Mouse (Mus musculus): ENCODE results near the gene Rufy4. TPM values are rescaled to one million over a fixed set of nuclear protein-coding genes. Genes with fewer than 3 reads are reported as not detected.

The Rufy4 gene
- total RNA-seq, 2 experiments from 2014 or later = 0.19 TPM; not detected in 1

GRCm38 (mm10) chr1:74092242-74092641 lies 33.1 kb upstream of the Rufy4 start:
- no peak for DNase-seq (ENCODE audit: extremely low spot score in 1 of 2, low spot score in 2 of 2)
- no peak overlapping the region for H3K4me3 ChIP-seq
- intact Hi-C loops (cut with DNase I) = no loop called here
- no peak for TF ChIP-seq CTCF (IDR thresholded peaks at IDR 0.05)
- no peak overlapping the region for H3K27ac ChIP-seq

GRCm38 (mm10) chr1:74093447-74093846 lies 31.9 kb upstream of the Rufy4 start:
- no peak for TF ChIP-seq CTCF (IDR thresholded peaks at IDR 0.05)
- Histone ChIP-seq H3K27ac (no peak overlapping the region), H3K4me3 (no peak overlapping the region)
- intact Hi-C loops (cut with DNase I) = no loop called here
- DNase-seq (ENCODE audit: extremely low spot score in 1 of 2, low spot score in 2 of 2) = no peak

GRCm38 (mm10) chr1:74094497-74095270 lies 30.7 kb upstream of the Rufy4 start:
- no peak for TF ChIP-seq CTCF (IDR thresholded peaks at IDR 0.05)
- peak in 1 of 2 experiments; percentile 36 for DNase-seq (ENCODE audit: extremely low spot score in 1 of 2, low spot score in 2 of 2)
- intact Hi-C loops (cut with DNase I) = no loop called here
- Histone ChIP-seq H3K4me3 (no peak overlapping the region), H3K27ac (no peak overlapping the region)

GRCm38 (mm10) chr1:74095296-74095695 lies 30.0 kb upstream of the Rufy4 start:
- Histone ChIP-seq H3K27ac (no peak overlapping the region), H3K4me3 (no peak overlapping the region)
- no peak for DNase-seq (ENCODE audit: extremely low spot score in 1 of 2, low spot score in 2 of 2)
- intact Hi-C loops (cut with DNase I) = no loop called here
- no peak for TF ChIP-seq CTCF (IDR thresholded peaks at IDR 0.05)

GRCm38 (mm10) chr1:74095728-74096127 lies 29.6 kb upstream of the Rufy4 start:
- intact Hi-C loops (cut with DNase I) = no loop called here
- Histone ChIP-seq H3K27ac (no peak overlapping the region), H3K4me3 (no peak overlapping the region)
- DNase-seq (ENCODE audit: extremely low spot score in 1 of 2, low spot score in 2 of 2) = no peak
- TF ChIP-seq CTCF (IDR thresholded peaks at IDR 0.05) = no peak

- H3K4me3 ChIP-seq = peak overlapping the region; percentile 53
- peak; percentile 30 for TF ChIP-seq CTCF (IDR thresholded peaks at IDR 0.05)
- intact Hi-C loops (cut with DNase I) = no loop called here
- DNase-seq (ENCODE audit: extremely low spot score in 1 of 2, low spot score in 2 of 2) = peak; percentile 47 to 48
- no peak overlapping the region for H3K27ac ChIP-seq
These were observed 27.0 kb upstream of the Rufy4 start for GRCm38 (mm10) chr1:74098004-74099000.

- no peak overlapping the region for H3K27ac ChIP-seq
These were observed 26.3 kb upstream of the Rufy4 start for GRCm38 (mm10) chr1:74099001-74099435.

GRCm38 (mm10) chr1:74103654-74104353 lies 21.5 kb upstream of the Rufy4 start:
- H3K4me3 ChIP-seq = no peak overlapping the region
- intact Hi-C loops (cut with DNase I) = no loop called here
- H3K27ac ChIP-seq = no peak overlapping the region
- no peak for DNase-seq (ENCODE audit: extremely low spot score in 1 of 2, low spot score in 2 of 2)
- no peak for TF ChIP-seq CTCF (IDR thresholded peaks at IDR 0.05)

More at GRCm38 (mm10) chr1:74099001-74099435, 26.3 kb upstream of the Rufy4 start:
- H3K4me3 ChIP-seq = peak overlapping the region; percentile 53; the same call in 1 of the 2 replicates
- no peak for TF ChIP-seq CTCF (IDR thresholded peaks at IDR 0.05)
- no peak for DNase-seq (ENCODE audit: extremely low spot score in 1 of 2, low spot score in 2 of 2)
- intact Hi-C loops (cut with DNase I) = no loop called here

GRCm38 (mm10) chr1:74105660-74106059 lies 19.7 kb upstream of the Rufy4 start:
- H3K4me3 ChIP-seq = no peak overlapping the region
- DNase-seq (ENCODE audit: extremely low spot score in 1 of 2, low spot score in 2 of 2) = no peak
- no peak overlapping the region for H3K27ac ChIP-seq
- intact Hi-C loops (cut with DNase I) = no loop called here
- TF ChIP-seq CTCF (IDR thresholded peaks at IDR 0.05) = no peak

GRCm38 (mm10) chr1:74106214-74106613 lies 19.1 kb upstream of the Rufy4 start:
- Histone ChIP-seq H3K4me3 (no peak overlapping the region), H3K27ac (no peak overlapping the region)
- TF ChIP-seq CTCF (IDR thresholded peaks at IDR 0.05) = no peak
- intact Hi-C loops (cut with DNase I) = no loop called here
- no peak for DNase-seq (ENCODE audit: extremely low spot score in 1 of 2, low spot score in 2 of 2)

GRCm38 (mm10) chr1:74107931-74108618 lies 17.3 kb upstream of the Rufy4 start:
- no peak overlapping the region for H3K27ac ChIP-seq
- intact Hi-C loops (cut with DNase I) = no loop called here
- H3K4me3 ChIP-seq = no peak overlapping the region
- DNase-seq (ENCODE audit: extremely low spot score in 1 of 2, low spot score in 2 of 2) = no peak
- no peak for TF ChIP-seq CTCF (IDR thresholded peaks at IDR 0.05)

Measured in left cerebral cortex, adult 2 months (tissue).